Comparison of ENCODE assay signal across 16 mouse cellular contexts in genomic region chr5:77151075-77151474, GRCm38 (mm10). TPM values are rescaled to one million over a fixed set of nuclear protein-coding genes. Genes with fewer than 3 reads are reported as not detected.
DNase-seq lines count a peak whose midpoint lies in the region; ATAC-seq and TF ChIP-seq lines count a peak whose summit lies in the region.
"Had no signal": no experiment of that assay in that cellular context is flagged by ENCODE, and none has a peak within 500 bp of the region (broad histone marks: within the 10 kb centered on the region; RNA-seq: fewer than 3 reads in every experiment).

No protein-coding gene starts in this region.

- no peak overlapping the region for H3K9ac ChIP-seq in heart, embryonic 12.5 days
- no peak overlapping the region for H3K9ac ChIP-seq in lung, embryonic 14.5 days
- H3K9ac ChIP-seq: hindbrain, embryonic 15.5 days had no signal

- H3K27ac ChIP-seq in heart, embryonic 12.5 days (ENCODE audit: poor library complexity, severe bottlenecking), result no peak overlapping the region
- H3K27ac ChIP-seq in lung, embryonic 14.5 days (ENCODE audit: low read depth), result no peak overlapping the region
- H3K27ac ChIP-seq: hindbrain, embryonic 15.5 days had no signal

- H3K4me3 ChIP-seq in heart, embryonic 12.5 days, result no peak overlapping the region
- H3K4me3 ChIP-seq in lung, embryonic 14.5 days (ENCODE audit: low read depth, low read length), result no peak overlapping the region
- H3K4me3 ChIP-seq: erythroblast, embryonic 14.5 days; hindbrain, embryonic 15.5 days had no signal

- H3K27me3 ChIP-seq in heart, embryonic 12.5 days (replicated peaks), result no peaks in the 10 kb centered on the region
- no peaks in the 10 kb centered on the region for H3K27me3 ChIP-seq in lung, embryonic 14.5 days (ENCODE audit: insufficient read depth, low read length)
- H3K27me3 ChIP-seq: CH12.LX; hindbrain, embryonic 15.5 days had no signal

- no peaks in the 10 kb centered on the region for H3K36me3 ChIP-seq in heart, embryonic 12.5 days
- H3K36me3 ChIP-seq in lung, embryonic 14.5 days (ENCODE audit: insufficient read depth), result no peaks in the 10 kb centered on the region
- H3K36me3 ChIP-seq: hindbrain, embryonic 15.5 days had no signal

- no peak for TF ChIP-seq CTCF in lung, embryonic 14.5 days (IDR thresholded peaks at IDR 0.05; ENCODE audit: low read depth)

- H3K4me1 ChIP-seq in heart, embryonic 12.5 days (replicated peaks), result peaks cover 13% of the 10 kb centered on the region; the same call in 1 of the 2 replicates
- H3K4me1 ChIP-seq in lung, embryonic 14.5 days (ENCODE audit: insufficient read depth), result peaks cover 13% of the 10 kb centered on the region
- H3K4me1 ChIP-seq: hindbrain, embryonic 15.5 days had no signal

- no peak overlapping the region for H3K4me2 ChIP-seq in heart, embryonic 12.5 days
- no peak overlapping the region for H3K4me2 ChIP-seq in lung, embryonic 14.5 days
- H3K4me2 ChIP-seq: hindbrain, embryonic 15.5 days had no signal

- H3K9me3 ChIP-seq in heart, embryonic 12.5 days (replicated peaks), result no peaks in the 10 kb centered on the region
- no peaks in the 10 kb centered on the region for H3K9me3 ChIP-seq in lung, embryonic 14.5 days (ENCODE audit: low read depth, low read length)
- H3K9me3 ChIP-seq: hindbrain, embryonic 15.5 days had no signal

- DNase-seq in heart, adult 8-10 months (ENCODE audit: low spot score), result no peak
- DNase-seq in right cerebral cortex, postnatal 25 days, result peak; percentile 22
- DNase-seq in right cerebral cortex, postnatal 10 days (ENCODE audit: low spot score in 2 of 2), result no peak
- DNase-seq in lung, embryonic 14.5 days, result peak; percentile 56
- peak; percentile 16 for DNase-seq in telencephalon, adult 2 months (ENCODE audit: low read depth, low spot score)
- no peak for DNase-seq in yolk sac, embryonic 10.5 days (ENCODE audit: low spot score)
- DNase-seq: adrenal gland, postnatal 10 days; cerebellum, adult 11 months; gastrocnemius, postnatal 14 days; layer of hippocampus, adult 9-11 months; spleen, adult 18-20 months had no signal

- 22% methylated on average over 7 of the region's 7 CpGs for WGBS in heart, embryonic 12.5 days
- 18% methylated on average over 7 of the region's 7 CpGs for WGBS in lung, embryonic 14.5 days

- ATAC-seq in heart, embryonic 12.5 days (ENCODE audit: insufficient number of reproducible peaks, low FRiP score), result 0 out of 2 replicates have a peak, but pooled peaks have one; percentile 37
- ATAC-seq in lung, embryonic 14.5 days (ENCODE audit: insufficient read depth), result no peak
- no peak for ATAC-seq in granulocyte monocyte progenitor cell, adult 5-6 weeks (replicated peaks; ENCODE audit: poor library complexity, severe bottlenecking)

RNA-seq across cellular contexts. Expression of gene Hopx, which starts 36.2 kb away (rescaled TPM):
- polyA plus RNA-seq in heart, embryonic 12.5 days (2016; fragmentation: Nextera tagmentation; extraction: Ambion mirVana), result 14.4 and 14.6 TPM in 2 replicates
- 100 to 1,000 TPM; 354 to 475 (median 429) TPM for total RNA-seq in heart, adult 8-10 months (2022)
- polyA plus RNA-seq in lung, embryonic 14.5 days (2014; fragmentation: Nextera tagmentation; extraction: Ambion mirVana), result 2.4 and 3.6 TPM in 2 replicates
- total RNA-seq in granulocyte monocyte progenitor cell, adult 5-6 weeks (2014; fragmentation: Nextera tagmentation), result 4.8 and 5.4 TPM in 2 replicates
- total RNA-seq in granulocyte monocyte progenitor cell, adult 5-6 weeks (2017), result 1.9 and 3.7 TPM in 2 replicates

Comparison
In these comparisons a context has a peak if more than half of its experiments do, and no peak if none do; other contexts are left out.
1. DNase-seq: peak in right cerebral cortex, postnatal 25 days (single experiment), lung, embryonic 14.5 days (single experiment) and telencephalon, adult 2 months (single experiment); none in heart, adult 8-10 months (single experiment), right cerebral cortex, postnatal 10 days (0 of 2) and yolk sac, embryonic 10.5 days (single experiment).
2. RNA of gene Hopx, which starts 36.2 kb away (total RNA-seq): 354 to 475 TPM in heart, adult 8-10 months; 1.9 to 5.4 TPM in granulocyte monocyte progenitor cell, adult 5-6 weeks; every median in the first group is over 10 times any median in the second.